Mouse (Mus musculus) cerebellum, adult 8-10 months (tissue): ENCODE results near the gene Hmgn3.
"Not testable (repeated sequence)": the region's sequence is repeated elsewhere in the genome, so short reads cannot be mapped to it uniquely, and the experiment has no call there.

Source experiments
- DNase-seq: peaks from one replicate; pipeline ENCODE4 v3.0.0; 2022

Gene Hmgn3

DNA sequence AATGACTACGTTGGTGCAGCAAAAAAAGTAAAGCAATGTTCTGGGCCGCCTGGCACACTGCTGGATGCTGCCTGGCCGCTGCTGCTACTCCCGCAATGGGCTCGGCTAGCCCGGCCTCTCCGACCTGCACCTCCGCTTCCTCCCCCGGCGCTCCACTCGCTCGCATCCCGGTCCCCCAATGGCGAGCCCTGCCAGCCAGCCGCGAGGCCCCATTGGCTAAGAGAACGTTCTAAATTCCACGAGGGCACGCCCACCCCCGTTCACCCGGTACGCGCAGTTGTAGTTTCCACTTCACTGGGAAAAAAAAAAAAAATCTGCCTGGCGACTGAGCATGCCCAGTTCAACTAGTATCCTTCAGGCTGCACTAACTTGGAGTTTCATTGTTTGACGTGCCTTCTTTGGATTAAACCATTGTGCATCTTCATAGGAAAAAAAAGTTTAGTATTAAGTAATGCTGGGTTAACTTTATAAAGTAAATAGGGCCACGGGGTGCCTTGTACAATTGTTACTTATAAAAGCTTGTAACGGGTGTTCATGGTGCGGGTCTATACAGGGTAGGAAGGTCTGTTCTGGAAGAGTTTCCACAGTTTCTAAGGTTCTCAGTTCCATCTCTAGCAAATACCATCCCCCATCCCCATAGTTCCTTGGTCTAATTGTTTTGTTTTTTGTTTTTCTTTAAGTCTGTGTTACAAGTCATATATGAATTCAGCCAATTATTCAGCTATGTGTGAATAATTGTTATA, at the start of gene Hmgn3:
Gene Hmgn3, minus strand, starts transcription at position 240 of the 743 bp plus-strand sequence.
- DNase-seq = peak; percentile 84

DNA sequence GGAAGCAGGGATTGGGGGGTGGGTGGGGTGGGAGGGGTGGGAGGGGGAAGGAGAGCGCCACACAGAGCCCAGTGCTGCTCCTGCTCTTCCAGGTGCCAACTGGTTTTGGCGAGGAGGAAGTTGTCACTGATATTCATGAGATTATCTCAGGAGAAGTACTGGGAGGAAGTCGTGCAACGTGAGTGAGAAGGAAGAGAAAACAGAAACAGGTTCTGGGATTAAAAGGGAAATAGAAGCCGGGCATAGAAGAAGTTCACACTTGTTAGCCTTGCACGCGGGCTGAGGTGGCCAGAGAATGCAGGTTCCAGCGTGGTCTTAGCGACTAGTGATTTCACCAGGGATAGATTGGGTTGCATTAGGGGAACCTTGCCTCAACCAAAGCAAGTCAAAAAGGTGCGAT, 49.3 kb upstream of the Hmgn3 start:
- no peak for DNase-seq

DNA sequence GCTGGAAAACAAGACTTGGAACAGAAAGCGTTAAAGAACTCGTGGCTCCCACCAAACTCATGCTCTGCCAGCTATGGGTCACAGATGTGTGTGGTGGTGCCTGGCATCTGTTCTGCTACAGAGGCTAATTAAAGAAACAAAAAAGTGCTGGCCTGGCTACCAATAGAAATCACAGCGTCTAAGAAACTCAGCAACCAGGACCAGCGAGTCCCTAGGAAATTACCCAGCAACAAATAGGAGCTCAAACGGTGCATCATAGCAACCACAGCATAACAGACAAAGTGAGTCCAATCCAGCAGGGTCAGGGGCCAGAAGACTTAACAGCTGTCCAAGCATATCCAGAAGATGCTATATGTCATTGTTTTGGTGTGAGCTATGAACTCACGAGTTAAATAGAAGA, 48.5 kb upstream of the Hmgn3 start:
- DNase-seq = no peak

DNA sequence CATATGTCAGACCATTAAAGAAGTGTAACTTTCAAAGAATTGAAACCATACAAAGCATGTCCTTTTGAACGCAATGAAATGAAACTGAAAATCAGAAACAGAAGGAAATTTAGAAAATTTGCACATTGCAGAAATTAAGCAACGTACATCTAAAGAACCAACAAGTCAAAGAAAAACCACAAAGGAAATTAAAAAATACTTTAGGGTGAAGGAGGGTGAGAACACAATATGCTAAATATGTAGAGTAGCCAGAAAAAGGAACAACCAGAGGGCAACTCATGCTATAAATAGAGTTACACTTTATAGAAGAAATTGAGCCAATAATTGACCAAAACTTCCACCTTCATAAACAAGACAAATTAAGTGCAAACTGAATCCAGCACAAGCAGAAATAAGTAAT, 41.3 kb upstream of the Hmgn3 start:
- DNase-seq = no peak

DNA sequence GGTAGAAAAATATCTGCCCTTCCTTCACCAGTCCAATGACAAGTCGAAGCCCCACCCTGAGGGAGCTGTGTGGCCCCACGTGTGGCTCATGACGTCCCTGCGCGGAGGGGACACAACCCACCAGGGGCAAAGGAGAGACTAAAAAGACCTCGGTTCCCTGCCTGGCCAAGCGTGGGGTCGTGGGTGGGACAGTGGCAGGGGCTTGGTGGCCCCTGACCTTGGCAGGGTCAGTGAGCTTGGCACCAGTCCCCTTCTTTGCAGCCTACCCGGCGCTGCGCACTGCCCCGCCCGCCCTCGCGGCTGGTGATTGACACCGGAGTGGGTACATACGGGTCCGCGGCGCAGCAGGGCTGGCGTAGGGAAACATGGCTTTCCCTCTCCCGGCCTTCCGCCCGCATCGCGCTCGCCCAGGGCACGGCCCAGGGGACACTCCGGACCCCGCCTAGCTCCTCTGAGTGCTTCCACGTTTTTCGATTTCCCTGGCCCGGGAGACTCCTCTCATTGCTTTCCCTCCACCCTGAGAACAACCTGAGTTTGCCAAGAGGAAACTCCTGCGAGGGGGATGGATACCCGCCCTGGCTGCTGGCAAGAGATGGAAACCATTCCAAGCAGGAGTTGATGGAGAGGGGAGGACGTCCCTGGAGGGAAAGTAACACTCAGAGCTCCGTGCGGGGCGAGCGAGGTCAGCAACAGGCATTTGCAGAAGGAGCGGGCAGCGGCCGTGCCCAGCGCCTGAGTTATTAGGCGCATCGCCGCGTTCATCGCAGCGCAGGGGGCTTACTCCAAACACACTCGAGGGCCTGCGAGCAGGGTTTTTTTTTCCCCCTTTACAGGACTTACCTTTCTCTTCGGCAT, 667 bp downstream of the Hmgn3 start:
- peak; percentile 72 for DNase-seq

DNA sequence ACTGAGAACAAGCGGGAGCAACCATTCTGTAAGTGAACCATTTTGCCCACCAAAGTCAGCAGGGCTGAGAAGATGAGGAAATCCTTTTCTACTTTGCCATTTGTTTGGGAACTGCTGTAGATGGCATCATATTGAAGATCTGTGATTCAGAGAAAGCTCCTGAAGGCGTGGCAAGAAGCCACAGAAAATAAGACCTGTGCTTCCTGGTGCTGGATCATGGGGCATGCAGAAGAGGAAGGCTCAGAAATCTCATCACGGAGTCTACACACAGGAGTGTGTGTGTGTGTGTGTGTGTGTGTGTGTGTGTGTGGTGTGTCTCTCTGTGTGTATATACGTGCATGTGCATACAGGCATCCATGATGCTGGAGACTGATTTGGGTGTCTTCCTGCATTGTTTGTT, 16.7 kb downstream of the Hmgn3 start:
- no peak for DNase-seq

DNA sequence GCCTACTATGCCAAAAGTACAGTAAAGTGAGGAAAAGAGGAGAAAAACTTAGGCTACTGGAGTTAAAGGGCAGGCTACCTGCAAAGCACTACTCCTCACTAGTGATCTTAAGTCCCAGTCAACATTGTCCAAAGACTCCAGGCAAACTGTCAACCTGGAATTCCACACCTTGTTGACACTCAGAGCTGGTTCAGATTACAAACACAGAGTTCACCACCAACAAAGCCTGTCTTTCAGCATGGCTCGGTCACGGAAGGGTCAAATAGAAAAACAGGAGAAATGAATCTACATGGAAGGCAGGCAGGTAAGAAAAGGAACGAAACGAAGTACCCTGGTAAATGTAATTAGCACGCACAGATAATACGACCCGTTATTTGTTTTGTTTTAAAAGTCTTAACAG, 18.6 kb downstream of the Hmgn3 start:
- DNase-seq = no peak

DNA sequence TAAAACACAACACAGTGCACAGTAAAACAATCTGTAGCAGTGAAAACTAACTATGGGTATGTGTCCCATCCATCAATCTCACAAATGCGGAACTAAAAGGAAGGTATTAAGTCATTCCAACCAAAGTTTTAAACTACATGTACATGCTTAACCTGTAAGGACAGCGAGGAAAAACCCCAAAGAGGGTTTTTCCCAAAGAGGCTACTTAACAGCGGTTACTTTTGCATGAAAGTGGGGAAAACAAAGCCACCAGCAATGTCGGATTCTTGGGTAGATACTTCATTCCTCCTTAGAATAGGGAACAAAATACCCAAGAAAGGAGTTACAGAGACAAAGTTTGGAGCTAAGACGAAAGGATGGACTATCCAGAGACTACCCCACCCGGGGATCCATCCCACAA, 20.0 kb downstream of the Hmgn3 start:
- not testable (repeated sequence) for DNase-seq

DNA sequence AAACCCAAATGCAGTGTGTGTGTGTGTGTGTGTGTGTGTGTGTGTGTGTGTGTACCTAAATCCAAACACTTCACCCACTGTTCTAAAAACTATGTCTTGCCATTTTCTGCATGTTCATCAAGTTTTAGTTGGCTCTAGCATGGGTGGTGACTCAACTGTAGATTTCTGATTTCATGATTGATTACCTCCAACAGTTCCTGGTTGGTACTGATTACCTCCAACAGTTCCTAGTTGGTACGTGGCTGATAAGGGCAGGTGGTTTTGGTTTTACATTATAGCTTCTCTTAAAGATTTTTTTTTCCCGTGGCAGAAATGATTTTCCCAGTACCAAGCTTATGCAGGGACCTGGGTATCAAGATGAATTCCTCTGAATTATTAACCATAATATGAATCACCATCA, 27.3 kb downstream of the Hmgn3 start:
- no peak for DNase-seq

DNA sequence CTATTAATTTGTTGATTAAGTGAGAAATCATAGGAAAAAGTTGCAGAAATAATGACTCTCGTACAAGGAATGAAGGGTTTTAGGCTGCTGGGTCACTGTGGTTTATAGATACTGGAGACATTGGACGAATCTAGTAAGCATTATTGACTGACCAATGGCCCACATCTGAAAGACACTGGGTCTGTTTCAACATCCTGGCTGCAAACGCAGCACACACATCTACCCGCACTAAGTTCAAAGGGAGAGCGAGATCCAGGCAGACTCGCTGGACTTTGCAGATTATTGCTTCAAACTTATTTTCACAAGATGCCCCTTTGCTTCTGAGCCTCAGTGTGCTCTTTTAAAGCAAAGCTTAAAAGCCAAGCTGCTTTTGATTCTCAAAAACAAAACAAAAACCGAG, 29.0 kb downstream of the Hmgn3 start:
- DNase-seq = no peak

DNA sequence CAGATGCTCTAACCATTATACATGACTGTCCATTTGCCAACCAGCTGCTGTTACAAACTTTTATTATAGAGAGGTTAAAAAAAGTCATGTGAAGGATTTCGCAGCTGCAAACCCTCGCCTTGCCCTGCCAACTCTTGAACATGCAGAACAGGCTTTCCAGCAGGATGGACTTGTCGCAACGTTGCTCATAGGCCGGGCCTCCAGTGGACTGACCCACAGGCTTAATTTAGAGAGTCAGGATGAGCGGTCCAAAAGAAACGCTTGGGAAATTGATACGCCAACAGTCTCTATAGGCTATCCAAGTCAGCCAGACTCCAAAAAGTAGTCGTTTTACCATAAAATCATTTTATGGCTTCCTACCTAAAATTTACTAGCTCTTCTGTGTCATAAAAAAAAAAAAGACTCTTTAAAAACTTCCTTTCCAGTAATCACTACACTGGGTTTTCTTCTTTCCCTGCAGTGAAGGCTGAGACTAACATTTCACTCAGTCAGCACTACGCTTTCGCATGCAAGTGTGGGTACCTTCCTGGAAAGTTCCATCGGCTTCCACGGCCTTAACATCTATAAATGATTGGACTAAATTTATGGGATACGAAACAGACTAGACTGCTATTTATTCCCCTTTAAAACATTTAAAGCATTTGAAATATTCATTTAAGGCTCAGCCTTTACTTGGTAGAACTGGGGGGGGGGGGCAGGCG, 29.6 kb downstream of the Hmgn3 start:
- DNase-seq = no peak

DNA sequence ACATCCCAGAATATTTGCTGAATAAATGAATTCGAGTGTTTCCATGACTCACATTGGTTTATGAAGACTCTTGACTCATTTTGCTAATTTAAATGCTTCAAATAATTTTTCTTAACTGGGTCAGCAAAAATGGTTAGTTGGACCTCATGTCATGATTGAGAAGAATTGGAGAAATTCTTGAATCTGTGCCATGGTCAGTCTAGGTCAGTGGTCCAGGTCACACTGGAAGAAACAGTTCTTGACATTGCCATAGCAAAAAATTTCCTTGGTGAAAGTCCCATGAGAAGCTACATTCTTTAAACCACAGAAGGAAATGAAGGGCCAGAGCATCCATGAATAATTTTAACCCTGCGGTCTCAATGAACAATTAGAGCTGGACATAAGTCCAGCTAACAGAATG, 30.8 kb downstream of the Hmgn3 start:
- no peak for DNase-seq

DNA sequence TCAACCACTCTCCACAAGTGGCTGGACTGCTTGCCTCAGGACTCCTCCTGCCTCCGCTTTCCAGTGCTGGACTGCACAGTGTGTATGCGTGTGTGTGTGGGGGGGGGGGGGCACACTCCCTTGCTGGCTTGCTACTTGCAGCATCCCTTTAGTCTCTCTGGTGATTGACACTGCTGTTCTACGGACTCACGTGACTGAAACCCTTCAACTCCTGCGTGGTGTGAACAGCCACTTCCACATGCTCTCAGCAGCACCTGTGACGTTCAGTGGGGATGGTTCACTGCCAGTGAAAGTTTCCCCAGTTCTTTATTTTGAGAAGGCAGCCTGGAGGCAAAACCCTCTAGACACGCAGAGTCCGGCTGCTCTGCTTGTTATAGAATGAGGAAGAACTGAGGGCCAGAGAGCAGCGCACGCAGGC, 32.7 kb downstream of the Hmgn3 start:
- no peak for DNase-seq

DNA sequence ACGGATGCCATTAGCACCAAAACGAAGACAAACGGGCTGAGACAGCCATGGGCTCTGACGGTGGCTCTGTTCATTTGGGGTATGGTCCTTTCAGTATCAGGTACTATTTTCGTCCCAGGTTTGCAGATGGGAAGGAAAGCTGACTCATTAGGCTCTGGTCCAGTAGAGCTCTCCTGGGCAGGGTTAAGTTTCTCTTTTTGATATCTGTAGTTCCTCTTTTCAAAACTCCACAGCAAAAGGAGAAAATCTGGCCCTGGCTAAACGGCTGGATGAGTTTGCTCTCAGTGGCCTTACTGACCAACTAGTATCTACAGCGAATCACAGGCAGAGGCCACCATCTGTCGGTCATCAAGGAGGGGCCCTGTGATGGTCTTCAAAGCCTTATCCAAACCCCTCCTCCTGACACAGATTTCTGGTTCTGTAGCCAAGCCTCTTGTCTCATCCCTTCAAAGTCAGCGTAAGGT, 34.1 kb downstream of the Hmgn3 start:
- peak; percentile 2 for DNase-seq

DNA sequence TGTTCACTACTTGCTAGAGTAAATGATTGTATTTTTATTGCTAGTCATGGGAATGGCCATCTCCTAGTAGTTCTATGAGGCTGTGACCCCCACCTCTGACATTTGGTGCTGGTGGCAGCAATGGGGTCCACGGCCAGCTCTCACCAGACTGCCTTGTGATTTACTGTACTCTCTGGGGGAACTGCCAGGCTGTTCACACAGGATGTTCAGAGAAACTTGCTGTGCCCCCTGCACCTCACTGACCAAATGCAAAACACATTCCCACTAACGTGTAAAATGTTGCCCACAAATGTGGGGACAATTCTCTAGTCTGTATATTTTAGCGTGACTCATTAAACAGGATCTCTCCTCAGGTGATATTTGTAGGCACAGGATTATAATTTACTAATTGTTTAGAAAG, 34.7 kb downstream of the Hmgn3 start:
- DNase-seq = no peak

DNA sequence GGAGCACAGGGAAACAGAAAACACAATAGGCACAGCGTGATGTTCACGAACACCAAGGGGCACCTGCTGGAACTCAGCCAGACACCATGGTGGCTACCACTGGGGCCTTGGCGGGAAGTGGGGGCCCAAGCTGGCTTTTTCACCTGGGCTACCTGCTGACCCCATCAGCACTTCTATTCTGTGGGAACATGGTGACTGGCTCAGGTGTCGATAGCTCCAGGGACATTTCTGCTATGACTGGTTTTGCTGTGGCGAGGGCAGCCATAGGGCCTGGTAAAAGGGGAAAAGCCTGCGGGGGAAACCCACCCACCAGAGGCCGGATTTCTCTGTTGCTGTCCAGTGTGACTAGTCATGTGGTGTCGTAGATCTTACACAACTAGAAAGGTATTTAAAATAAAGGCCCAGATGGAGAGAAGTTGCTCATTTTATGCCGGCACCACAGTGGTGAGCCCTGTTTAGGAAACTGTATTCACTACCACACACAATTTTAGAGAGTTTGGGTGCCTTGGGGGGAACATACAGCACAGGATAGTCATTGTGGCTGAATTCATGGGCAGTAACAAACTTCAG, 35.3 kb downstream of the Hmgn3 start:
- no peak for DNase-seq

DNA sequence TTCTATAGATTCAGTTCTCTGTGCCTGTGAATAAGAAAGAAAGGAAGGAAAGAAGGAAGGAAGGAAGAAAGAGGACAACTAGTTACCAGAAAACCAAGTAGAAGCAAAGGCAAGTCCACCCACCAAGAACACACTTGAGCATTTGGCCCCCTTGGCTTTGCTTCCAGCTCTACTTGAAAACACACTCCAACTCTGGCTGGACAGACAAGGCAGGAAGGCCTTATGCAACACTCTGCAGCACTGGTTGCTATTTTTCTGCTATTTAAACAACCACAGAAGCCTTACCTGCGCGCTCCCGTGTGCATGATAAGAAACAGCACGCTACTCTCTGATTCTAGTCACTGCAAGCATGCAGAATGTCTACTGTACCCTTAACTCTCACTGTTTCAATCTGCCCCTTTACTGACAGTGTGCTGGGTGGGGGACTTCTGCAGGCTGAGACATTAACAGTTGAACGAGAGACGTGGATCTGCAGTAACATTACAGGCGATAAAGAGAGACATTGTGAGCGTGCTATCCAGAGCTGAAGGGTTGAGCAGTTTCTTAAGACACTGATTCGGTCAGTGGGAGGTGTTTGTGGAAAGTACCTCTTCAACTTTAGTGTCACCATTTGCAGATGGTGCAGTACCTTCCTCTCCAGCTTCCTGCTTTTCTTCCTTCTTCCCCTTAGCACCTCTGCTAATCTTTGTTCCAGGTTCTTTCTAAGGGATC, 35.9 kb downstream of the Hmgn3 start:
- DNase-seq = no peak

DNA sequence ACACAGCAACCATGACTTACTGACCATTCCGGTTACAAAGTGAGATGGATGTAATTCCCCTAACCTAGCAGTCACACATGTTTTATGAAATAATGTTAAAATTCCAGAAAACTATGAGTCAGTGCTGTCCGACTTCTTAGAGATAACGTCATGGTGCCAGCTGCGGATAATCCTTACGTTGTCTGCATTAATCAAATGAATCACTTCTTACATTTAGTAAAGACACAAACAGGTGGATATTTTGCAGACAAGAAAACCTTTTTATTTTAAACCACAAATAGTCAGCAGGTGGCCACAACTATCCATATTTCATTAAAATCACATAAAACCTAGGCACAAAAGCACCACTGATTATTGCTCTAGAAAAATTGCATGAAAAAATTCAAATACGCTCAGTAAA, 36.8 kb downstream of the Hmgn3 start:
- no peak for DNase-seq

DNA sequence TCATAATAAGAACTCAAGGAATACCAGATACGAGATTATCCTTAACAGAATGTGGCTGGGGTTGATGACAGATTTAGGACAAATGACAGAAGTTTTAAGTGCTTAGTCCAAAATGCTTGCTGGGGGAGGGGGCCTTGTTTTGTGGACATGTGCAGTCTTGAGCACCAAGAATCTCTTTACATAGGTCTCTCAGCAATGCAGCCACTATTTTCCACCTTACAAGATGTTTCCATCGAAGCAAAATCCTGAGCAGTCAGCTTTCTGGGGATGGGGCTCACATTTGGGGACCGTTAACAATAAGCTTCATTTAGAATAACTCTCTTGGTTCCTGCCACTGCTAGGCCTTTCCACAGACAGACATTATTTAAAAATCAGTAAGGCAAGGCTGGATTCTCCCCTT, 37.7 kb downstream of the Hmgn3 start:
- DNase-seq = no peak

DNA sequence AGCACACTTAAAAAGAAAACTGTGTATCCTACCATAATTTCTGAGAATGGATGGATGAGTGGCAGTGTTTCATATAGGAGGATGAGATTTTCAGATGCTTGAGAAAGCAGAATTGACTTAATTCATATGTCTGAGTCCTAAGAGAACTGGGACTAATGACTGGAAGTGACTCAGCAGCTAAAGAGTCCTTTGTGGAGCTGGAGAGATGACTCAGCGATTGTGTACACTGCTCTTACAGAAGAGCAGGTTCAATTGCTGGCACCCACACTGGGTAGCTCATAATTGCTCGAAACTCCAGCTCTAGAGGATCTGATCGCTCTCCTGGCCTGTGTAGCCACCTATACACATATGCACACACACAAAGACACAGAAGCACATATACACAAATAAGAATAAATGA, 42.7 kb downstream of the Hmgn3 start:
- DNase-seq = no peak

DNA sequence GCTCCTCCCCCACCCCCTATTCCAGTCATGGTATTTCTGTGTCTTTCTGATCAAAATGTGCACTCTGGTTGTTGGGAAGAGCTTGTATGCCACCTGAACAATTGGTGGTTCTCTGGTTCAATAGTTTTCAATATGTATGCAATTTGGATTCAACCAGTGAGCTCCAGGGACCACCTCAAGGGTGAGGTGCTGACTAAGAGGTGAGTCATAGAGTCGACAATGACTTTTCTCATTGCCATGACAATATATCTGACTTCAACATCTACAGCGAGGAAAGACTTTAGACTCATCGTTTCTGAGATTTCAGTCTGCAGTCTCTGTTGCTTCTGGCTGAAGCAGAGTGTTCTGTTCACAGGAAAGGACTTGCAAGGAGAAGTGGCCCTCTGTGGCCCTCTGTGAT, 44.8 kb downstream of the Hmgn3 start:
- DNase-seq = no peak

DNA sequence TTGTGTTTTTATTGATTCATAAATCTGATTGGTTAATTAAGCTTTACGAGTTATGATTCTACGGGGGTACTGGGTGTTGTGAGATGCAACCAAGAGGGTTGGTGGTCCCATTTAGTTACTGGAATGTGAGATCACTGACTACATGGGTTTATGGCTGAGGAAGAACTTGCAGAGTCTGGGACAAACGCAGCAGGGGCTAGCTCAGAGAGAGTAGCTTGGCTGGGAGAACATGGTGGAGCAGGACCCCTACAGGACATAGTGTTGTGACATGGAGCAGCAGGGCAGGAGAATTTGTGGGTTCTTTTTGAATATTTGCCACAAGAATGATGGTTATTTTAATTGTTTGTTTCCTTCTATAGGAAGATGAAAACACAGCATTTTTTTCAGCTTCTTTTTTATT, 45.7 kb downstream of the Hmgn3 start:
- no peak for DNase-seq
